Mouse (Mus musculus): ENCODE measurements around the gene Acsm5. TPM values are rescaled to one million over a fixed set of nuclear protein-coding genes. Genes with fewer than 3 reads are reported as not detected.

Acsm5 gene
- total RNA-seq (2021) = not detected

- no peak for DNase-seq
Observed at GRCm38 (mm10) chr7:119519163-119519562, at the start of gene Acsm5. TSS of gene Acsm5 (plus strand) at chr7:119519463.

GRCm38 (mm10) chr7:119476500-119477389 is 42.5 kb upstream of the Acsm5 start:
- no peak for DNase-seq

- no peak for DNase-seq
Observed at GRCm38 (mm10) chr7:119479256-119479655, 40.0 kb upstream of the Acsm5 start, which contains the start of gene Umod. TSS of gene Umod (minus strand) at chr7:119479282.

GRCm38 (mm10) chr7:119484154-119484553 is 35.1 kb upstream of the Acsm5 start:
- DNase-seq = no peak

GRCm38 (mm10) chr7:119486683-119487082 is 32.6 kb upstream of the Acsm5 start:
- DNase-seq = no peak

- DNase-seq = no peak
Observed at GRCm38 (mm10) chr7:119490041-119490780, 29.1 kb upstream of the Acsm5 start.

- DNase-seq = no peak
Observed at GRCm38 (mm10) chr7:119511143-119511542, 8.1 kb upstream of the Acsm5 start.

GRCm38 (mm10) chr7:119513056-119513455 is 6.2 kb upstream of the Acsm5 start:
- DNase-seq = peak; percentile 31

- DNase-seq = peak; percentile 59
Observed at GRCm38 (mm10) chr7:119515492-119516271, 3.6 kb upstream of the Acsm5 start.

- no peak for DNase-seq
Observed at GRCm38 (mm10) chr7:119516272-119516558, 3.0 kb upstream of the Acsm5 start.

GRCm38 (mm10) chr7:119519654-119520053 is 391 bp downstream of the Acsm5 start:
- peak; percentile 72 for DNase-seq

GRCm38 (mm10) chr7:119521816-119522215 is 2.6 kb downstream of the Acsm5 start:
- no peak for DNase-seq

GRCm38 (mm10) chr7:119522385-119522784 is 3.1 kb downstream of the Acsm5 start:
- no peak for DNase-seq

- DNase-seq = no peak
Observed at GRCm38 (mm10) chr7:119523389-119523788, 4.1 kb downstream of the Acsm5 start, which contains the start of gene Pdilt. TSS of gene Pdilt (minus strand) at chr7:119523489.

GRCm38 (mm10) chr7:119525881-119526281 is 6.6 kb downstream of the Acsm5 start:
- peak; percentile 22 for DNase-seq

- DNase-seq = no peak
Observed at GRCm38 (mm10) chr7:119526486-119526885, 7.2 kb downstream of the Acsm5 start.

GRCm38 (mm10) chr7:119527135-119527534 is 7.9 kb downstream of the Acsm5 start:
- no peak for DNase-seq

GRCm38 (mm10) chr7:119527548-119527947 is 8.3 kb downstream of the Acsm5 start:
- no peak for DNase-seq

- no peak for DNase-seq
Observed at GRCm38 (mm10) chr7:119528617-119529016, 9.4 kb downstream of the Acsm5 start.

GRCm38 (mm10) chr7:119532924-119533323 is 13.7 kb downstream of the Acsm5 start:
- DNase-seq = no peak

- DNase-seq = no peak
Observed at GRCm38 (mm10) chr7:119534389-119534788, 15.1 kb downstream of the Acsm5 start.

GRCm38 (mm10) chr7:119542445-119542844 is 23.2 kb downstream of the Acsm5 start:
- no peak for DNase-seq

GRCm38 (mm10) chr7:119545572-119545971 is 26.3 kb downstream of the Acsm5 start:
- no peak for DNase-seq
